ENCODE assay signal across 14 mouse cellular contexts in genomic region chr16:35318397-35318796, GRCm38 (mm10).
"Had no signal": no experiment of that assay in that cellular context is flagged by ENCODE, and none has a peak within 500 bp of the region (broad histone marks: within the 10 kb centered on the region; RNA-seq: fewer than 3 reads in every experiment).

No protein-coding gene starts in this region.

- ATAC-seq: midbrain, embryonic 16.5 days had no signal

- DNase-seq: lung, adult 18-20 months; lung, embryonic 14.5 days; lung, postnatal 10 days; lung, postnatal 4 days; midbrain, embryonic 14.5 days; retina, postnatal 1 day; right cerebral cortex, adult 18-20 months; right cerebral cortex, postnatal 25 days; right cerebral cortex, postnatal 4 days; spleen, adult 18-20 months; thymus, adult 18-20 months; thymus, postnatal 14 days; thymus, postnatal 36 days had no signal
